Mouse (Mus musculus) kidney, postnatal 10 days (tissue): ENCODE data around the gene Nsmce3.

ENCODE experiments used
- DNase-seq: peaks from one replicate; pipeline ENCODE4 v3.0.0; 2021; ENCODE audit warnings: mixed read lengths

The Nsmce3 gene

DNA sequence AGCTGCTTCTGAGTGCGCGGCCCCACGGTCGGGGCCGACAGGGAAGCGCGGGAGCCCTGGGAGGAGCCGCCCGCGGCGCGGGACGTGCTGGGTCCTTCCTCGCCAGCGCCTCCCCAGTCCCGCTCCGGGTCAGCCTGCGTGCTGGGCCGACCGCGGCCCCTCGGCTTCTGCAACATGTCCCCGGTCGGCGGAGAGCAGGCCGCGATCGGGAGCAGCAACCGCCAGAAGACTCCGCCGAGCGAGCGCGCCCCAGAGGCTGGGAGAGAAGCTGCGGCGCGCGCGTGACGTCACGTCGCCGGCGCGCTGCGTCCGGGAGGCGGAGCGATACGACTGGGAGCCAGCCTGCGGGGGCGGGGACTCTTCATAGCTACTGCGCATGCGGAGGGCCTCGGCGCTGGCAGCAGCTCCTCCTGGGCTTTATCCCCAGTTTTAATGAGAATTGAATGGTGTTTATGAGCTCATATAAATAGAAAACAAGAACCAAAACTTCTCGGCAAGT, at the start of gene Nsmce3:
Nsmce3 (minus strand) TSS at position 255 of the 499 bp plus-strand sequence.
- DNase-seq, result peak; percentile 98

DNA sequence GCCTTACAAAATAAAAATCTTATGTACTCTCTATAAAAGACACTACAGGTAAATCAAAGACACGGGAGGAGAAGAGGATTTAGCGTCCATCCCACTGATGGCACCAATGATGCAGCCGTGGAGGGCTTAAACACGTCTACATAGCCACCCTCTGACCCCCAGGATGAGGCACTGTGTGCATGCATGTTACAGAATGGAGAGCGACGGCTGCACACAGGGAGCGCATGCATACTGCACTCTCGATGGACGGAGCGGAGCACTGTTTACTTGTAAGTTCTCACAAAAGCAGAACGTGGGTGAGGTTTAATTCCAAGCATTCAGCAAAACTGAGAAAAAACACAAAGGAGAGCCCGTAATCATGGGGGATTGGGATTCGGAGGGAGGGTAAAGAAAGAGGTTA, 48.4 kb upstream of the Nsmce3 start:
- DNase-seq, result no peak

DNA sequence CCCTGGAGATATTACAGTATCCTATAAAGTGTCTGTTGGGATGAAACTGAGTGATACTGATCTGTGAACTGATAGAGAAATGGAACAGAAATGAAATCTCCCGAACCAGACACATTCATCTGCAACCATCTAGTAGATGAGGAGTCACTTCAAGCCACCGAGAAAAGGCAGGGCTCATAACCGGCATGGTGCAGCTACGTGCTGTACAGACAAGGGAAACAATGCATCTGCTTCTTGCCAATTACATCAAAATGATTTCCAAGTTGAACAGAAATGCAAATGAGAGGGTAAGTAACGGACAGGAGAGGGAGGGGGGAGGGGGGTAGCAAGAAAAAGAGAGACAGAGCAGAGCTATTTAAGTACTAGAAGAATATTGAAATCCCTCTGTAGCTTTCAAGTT, 47.9 kb upstream of the Nsmce3 start:
- DNase-seq, result no peak

DNA sequence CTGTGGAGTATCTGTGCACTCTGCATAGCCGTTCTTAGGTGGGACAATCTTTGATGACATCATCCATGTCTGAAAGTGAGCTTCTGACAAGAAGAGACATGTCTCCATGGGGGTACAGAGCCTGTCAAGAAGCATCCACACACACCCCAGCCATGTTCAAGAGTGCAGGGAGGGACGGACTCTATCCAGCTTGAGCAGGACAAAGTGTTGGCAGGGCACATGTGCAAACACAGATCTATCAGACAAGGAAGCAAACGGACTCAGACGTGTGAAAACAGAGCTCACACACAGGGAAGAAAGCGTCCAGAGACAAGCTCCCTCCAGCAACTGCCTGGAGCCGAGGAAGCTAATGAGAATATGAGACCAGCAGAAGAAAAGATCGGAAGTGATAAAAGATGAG, 43.9 kb upstream of the Nsmce3 start:
- DNase-seq, result no peak

DNA sequence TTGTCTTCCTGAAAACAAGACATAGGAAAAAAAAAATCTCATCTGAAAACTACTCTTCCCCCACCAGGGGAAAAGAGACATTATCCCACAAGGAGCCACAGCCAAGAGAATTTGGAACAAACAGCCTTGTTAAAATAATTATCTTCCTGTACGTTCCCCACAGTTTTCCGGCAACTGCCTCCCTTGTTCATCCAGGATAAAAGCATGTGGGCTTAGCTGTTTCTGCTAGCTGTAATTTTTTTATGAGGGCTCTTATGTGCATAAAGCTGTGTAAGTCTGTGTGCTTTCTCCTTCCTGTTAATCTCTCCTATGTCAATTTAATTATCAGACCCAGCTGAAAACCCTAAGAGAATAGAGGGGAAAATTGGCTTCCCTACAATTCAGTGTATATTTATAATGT, 42.3 kb upstream of the Nsmce3 start:
- no peak for DNase-seq

DNA sequence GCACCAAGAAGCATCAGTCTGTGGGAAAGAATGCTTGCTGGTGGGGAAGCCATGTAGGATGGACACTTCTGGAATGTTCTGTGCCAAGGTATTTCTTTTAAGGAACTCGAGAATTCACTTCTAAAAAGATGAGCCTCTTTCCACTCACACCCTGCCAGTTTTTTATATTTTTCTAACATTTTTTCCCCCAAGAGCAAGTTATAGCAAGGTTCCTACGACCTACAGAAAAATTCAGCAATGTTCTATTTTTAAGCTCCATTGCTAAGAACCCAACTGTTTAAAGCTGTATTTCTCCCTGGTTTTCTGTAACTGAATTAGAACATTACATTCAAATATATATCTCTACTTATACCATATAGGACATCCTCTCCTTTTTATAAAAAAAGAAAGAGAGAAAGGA, 39.1 kb upstream of the Nsmce3 start:
- no peak for DNase-seq

DNA sequence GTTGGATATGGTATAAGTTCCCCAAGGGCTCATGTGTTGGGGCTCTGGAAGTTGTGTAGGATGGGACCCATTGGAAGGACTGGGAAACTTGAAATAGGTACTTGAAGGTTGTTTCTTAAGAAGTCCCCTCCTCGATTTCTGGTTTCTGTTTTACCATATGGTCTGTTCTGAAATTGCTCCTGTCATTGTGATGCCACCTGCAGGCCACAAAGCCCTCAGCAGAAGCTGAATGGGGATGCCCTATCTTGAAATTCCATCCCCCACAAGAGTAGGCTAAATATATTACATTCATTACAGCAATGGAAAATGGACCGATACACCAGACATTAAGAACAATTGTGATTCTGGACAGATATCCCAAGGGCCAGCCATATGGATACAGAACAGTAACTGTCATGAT, 37.4 kb upstream of the Nsmce3 start:
- no peak for DNase-seq

DNA sequence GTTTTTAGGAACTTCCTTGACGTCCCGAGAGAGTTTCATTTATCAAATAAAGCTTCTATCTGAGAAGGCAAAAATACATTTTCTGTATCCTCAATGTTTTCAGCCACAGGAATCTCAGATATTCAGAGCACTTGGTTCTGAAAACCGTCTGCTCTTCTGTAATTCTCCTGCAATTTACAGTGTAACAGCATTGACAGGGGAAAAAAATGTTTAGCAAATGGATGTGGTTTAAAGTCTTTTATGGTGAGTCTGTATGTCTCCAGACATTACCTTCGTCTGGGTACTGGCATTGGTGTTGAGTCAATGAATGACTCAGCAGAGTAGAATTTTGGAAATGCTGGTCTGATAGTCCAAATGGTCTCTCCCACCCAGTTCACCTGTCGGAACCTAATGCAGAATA, 34.2 kb upstream of the Nsmce3 start:
- DNase-seq, result no peak

DNA sequence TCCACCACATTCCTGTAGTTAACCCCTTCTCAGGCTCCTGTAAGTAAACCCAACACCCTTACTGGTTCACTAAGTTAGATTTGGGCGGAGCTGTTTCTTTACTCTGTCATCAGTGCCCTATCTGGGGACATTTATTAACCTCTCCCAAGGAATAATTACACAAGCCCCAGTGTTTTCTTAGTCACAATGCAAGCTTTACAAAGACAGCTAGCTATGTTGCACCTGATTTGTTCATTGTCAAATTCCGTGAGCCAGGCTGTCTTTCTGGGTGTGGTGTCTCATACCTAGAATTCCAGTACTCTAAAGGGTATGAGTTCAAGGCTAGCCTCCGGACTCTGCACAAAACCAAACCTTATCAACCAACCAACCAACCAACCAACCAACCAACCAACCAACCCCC, 32.7 kb upstream of the Nsmce3 start:
- DNase-seq, result no peak

DNA sequence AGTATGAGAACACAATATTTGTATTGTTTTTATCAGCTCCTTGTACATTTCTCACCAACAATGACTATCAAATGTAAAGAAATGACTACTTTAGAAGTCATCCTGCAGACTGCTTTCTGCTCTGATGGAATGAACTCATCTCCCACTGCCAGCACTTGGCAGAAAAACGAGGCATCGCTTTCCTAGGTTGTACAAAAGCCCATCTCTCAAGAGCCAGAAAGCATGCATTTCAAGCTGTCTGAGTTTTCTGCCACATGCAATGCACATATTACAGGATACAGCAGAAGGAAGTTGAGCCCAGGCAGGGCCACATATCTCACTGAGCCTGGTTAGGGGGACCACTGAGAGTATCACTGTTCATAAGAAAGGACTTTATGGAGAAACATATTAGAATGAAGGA, 27.5 kb upstream of the Nsmce3 start:
- DNase-seq, result no peak

DNA sequence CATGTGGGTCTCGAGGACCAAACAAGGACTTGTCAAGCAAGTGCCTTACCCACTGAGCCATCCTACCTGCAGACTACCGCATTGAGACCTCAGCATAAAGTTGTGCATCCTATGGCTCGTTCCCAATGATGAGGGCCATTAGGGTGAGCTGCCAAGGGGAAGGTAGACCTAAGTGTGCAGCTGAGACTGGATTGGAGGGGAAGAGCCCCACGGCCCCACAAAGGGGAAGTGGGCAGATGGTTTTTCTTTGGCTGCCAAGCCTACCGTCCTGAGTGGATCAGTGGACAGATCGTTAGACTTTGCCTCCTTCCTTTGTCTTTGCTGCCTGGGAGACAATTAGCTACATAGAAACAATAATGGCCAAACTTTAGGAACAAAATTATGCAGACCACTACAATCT, 23.8 kb upstream of the Nsmce3 start:
- no peak for DNase-seq

DNA sequence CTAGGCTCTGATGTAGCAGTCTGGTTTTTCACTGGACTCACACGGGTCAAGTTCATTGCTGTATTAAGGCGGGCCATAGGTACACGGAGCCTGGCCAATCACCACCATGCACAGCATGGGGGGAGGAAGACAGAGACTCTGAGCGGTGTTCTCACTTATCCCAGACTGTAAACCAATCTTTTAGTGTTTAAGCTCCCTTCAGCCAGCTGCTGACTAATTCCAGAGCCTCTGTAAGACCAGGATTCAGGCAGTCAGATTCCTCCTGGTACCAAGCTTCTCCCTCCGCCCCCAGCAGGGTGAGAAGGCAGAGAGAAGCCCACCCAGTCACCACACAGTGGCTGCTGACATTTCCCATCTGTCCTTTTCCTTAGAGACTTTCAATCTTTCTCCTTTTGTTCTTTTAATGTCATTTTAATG, 22.9 kb upstream of the Nsmce3 start:
- DNase-seq, result no peak

DNA sequence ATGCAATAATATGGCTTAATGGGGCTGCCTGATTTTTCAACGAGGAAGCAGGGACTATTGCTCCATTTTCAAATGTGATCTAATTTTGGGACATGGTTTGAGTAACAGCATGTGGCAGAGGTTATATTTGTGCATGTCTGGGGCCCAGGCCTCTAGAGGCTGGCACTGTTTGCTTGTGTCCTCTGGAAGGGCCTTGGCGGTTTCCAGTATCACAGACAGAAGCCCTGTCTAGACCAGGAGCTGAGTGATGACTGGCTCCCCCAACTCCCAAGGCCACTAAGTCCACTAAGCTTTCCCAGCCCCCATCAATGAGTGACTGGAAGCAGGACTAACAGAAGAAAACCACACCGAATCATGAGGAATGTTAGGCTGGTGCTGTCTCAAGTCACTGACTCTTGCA, 18.3 kb upstream of the Nsmce3 start:
- DNase-seq, result no peak

DNA sequence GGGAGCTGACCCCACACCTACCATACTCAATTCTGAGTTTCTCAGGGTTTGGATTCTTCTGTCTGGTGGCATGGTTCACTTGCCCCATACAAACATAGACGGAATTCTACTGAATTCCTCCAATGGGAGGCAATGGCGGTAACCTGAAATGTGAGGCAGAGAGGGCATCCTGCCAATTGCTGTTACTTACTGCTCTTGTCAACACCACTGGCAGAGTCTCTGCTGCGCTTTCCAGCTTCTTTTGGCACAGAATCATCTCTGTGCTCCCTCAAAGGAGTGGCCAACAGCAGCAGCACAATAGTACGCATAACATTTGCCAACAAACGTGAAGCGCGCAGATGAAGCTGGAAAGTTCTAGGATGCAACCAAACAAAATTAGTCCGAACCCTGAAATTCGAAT, 17.1 kb upstream of the Nsmce3 start:
- peak; percentile 16 for DNase-seq

DNA sequence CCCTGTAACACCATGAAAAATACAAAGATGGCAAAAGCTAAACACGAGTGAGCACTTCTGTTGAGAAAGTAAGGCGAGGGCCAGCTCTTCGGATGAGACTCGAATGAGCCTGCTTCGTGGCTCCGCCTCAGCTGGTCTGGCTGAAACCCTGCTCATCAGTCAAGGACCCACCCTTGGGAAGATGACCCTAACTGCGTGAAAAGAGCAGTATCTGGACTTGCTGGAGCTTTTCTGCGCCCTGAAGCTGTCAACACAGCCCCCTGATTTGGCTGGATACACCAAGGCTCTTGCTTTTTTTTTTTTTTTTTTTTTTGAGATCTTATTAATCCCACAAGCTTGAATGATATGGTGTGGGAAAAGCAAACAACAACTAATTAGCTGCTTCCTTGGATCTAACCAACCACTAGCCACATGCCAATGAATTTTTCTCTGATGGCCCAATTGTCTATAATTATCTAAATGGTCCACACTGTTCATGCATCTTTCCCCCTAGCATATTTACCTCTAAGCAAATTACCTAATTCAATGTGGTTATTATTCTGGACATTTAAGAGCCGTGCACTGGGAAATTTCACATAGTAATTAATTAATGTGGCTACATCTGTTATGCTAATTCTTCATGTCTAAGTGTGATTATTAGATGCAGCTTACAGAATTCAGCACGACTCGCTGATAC, 11.5 kb upstream of the Nsmce3 start:
- no peak for DNase-seq

DNA sequence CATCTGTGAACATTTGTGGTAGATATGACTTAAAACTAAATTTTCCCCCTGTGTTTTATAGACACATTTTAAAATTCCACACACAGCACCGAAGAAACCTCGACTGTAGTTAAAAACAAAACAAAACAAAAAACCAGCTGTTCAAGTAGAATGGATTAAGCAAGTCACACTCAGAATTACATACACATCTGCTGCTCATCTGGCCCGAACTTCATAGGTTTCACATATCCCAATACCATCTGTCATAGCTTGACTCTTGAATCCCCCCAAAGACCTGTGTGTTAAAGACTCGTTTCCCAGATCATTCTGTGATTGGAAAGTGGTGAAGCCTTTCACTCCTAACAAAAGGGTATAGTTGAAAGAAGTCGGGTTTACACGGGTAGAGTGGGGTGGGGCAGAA, 9.4 kb upstream of the Nsmce3 start:
- DNase-seq, result no peak

DNA sequence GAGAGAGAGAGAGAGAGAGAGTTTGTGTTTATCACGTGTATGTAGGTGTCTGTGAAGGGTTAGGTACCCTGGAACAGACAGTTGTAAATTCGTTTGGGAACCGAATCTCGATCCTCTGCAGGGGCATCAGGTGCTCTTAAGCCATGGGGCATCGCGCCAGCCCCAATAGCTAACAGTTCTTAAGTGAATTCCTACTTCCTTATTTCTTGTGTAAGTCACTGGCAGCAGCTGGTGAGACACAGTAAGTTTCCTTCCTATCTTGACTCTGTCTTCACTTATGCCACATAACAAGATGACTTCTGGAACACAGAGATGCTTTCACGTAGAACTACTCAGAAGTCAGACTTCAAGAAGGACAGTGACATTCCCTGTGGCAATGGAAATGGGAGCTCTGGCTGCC, 8.6 kb upstream of the Nsmce3 start:
- DNase-seq, result no peak

DNA sequence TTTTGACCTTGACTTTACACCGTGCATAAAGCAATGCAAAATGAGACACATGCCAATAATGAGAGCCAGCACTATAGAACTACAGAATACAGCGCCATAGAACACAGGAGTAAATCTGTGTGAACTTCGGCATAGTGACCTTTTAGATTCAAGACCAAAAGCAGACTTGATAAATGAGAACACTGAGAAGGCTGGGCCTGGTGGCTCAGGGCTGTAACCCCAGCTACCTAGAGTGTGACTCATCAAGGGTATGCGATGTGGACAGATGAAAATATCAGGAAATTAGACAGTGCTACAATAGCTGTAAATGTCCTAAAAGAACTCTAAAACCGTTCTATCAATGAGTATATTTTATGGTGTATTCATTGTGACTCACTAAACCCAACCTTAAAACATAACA, 7.6 kb upstream of the Nsmce3 start:
- no peak for DNase-seq

DNA sequence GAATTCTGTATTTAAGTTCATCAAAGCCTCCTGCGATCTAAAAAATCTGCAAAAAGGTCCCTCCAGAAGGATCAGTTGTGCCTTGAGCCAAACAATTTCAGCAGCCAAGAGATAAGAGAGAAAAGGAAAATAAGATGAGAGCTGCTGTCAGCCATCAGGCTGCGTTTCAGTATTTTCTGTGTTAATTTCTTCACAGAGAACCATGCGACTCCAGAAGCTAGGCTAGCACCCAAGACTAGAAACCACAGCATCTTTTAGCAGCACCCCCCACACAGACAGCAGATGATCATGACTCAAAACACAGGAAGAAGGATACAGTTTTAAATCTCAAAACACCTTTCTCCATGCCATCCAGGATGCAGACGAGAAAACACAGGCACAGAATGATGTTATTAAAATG, 2.1 kb upstream of the Nsmce3 start:
- DNase-seq, result no peak

DNA sequence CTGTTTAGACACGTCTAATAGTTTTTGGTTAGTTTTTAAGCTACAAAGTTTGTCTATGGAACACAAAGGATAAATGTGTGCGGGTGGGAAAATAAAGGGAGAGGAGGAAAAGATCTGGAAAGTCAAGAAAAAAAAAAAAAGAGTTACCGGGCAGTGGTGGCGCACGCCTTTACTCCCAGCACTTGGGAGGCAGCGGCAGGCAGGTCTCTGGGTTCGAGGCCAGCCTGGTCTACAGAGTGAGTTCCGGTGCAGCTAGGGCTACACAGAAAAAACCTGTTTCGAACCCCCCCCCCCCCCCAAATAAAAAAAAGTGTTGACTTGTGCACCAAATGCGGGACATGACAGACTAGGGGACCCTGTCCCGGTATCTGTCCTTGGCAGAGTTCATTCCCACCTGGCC, 469 bp upstream of the Nsmce3 start:
- DNase-seq, result peak; percentile 22

DNA sequence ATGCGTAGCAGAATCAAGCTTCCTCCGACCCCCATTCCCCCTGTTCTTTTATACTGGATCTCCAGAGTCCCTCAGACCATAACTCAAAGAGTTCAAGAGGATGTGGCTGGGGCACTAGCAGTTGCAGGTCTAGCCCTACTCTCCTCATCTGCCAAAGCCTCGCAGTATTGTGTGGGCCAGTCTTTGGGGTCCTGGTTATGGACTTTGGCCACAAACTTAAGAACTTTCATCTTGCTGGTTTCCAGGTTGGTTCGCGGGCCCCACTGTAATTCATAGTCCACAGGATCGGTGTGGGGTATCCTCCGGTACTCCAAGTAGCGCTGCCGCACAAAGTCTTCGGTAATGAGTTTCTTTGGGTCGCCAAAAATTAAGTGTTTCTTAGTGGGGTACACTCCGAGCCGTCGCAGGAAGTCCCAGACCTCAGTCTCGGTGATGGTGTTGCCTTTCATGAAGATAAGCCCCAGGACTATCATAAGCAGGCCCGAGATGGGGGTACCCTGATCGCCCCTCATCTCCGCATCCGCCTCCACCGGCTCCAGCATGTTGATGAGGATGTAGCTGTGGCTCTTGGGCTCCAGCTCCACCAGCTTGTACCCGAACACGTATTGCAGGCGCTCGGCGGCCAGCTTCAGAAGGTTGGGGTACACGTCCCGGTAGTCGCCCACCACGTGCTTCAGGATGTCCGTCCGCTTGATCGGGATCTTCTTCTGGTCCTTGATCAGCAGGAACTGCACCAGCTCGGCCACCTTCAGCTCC, 632 bp downstream of the Nsmce3 start:
- DNase-seq, result no peak

DNA sequence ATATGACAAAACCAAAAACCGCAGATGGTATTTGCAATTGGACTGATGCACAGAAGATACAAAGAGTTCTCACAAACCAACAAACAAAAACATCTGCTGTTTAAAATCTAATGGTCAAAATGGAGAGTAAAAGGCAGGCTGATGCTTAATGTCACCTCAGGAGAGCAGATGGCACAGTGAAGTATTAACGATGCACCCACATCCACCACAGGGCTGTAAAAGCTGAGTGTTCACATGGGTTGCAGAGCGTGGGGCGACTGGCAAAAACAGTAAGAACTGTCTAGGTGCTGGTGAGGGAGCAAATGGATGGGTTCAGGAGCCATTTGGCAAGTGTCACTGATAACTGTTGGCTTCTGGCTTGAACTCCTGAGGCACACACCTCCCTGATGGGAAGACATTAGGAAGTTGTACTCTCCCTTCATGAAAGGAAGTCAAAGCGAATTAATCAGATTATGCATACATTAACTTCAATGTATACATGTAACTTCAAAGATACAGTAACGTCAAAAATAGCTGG, 3.2 kb downstream of the Nsmce3 start:
- no peak for DNase-seq

DNA sequence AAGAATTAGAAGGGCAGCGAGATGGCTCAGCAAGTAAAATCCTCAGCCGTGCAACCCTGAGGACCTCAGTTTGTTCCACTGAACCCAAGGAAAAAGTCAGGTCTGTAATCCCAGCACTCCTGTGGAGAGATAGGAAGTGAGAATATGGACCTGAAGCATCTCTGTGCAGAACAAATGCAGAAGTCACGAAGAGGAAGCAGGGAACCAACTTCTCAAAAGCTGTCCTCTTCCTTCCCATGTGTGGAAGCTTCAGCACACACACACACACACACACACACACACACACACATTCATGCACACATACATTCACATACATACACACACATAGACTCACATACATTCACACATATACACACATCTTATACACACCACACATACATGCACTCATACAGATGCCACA, 9.3 kb downstream of the Nsmce3 start:
- DNase-seq, result no peak

DNA sequence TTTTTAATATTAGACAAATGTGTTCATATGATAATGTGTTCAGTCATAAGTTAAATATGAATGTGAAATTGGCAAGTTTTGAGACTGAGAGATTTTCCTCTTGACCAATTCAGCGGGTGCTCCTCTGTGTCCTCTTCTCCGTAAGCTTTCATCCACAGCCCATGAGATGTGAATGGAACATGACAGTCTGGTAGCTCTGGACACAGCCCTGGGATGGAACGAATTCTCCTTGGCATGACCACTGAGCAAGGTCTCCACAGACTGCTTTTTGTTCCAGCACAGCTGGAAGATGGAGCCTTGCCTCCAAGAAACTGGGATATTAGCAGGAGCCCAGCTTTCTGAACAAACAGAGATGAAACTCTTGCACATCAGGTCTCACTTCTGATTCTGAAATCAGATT, 9.8 kb downstream of the Nsmce3 start:
- no peak for DNase-seq
